Mouse (Mus musculus) neural tube, embryonic 13.5 days (tissue): ENCODE measurements around the gene Dgkz. TPM values are rescaled to one million over a fixed set of nuclear protein-coding genes. Genes with fewer than 3 reads are reported as not detected.
A peak's percentile ranks its signal among the peaks of the same experiment; 100 is the strongest.

Experiments used
- ATAC-seq: fragments of 200-750 bp; cut with Nextera tagmentation; 2 replicates; pipeline ENCODE4 v1.8.0; 2017; ENCODE audit warnings: low read depth, mild to moderate bottlenecking, moderate TSS enrichment, moderate library complexity
- H3K27ac ChIP-seq: fragments of 300-500 bp; sonication (generic); replicated peaks from 2 replicates; pipeline ENCODE4 v1.5.1; 2015; ENCODE audit warnings: moderate library complexity, mild to moderate bottlenecking, inconsistent platforms
- H3K27me3 ChIP-seq: fragments of 300-500 bp; sonication (generic); 2 replicates; pipeline ENCODE4 v1.6.1; 2015; ENCODE audit warnings: mild to moderate bottlenecking, inconsistent platforms
- H3K36me3 ChIP-seq: fragments of 300-500 bp; sonication (generic); 2 replicates; pipeline ENCODE4 v1.6.1; 2015; ENCODE audit warnings: mild to moderate bottlenecking, inconsistent platforms
- H3K4me1 ChIP-seq: fragments of 300-500 bp; sonication (generic); replicated peaks from 2 replicates; pipeline ENCODE4 v1.6.1; 2015; ENCODE audit warnings: inconsistent platforms
- H3K4me2 ChIP-seq: fragments of 300-500 bp; sonication (generic); 2 replicates; pipeline ENCODE4 v1.6.1; 2015; ENCODE audit warnings: inconsistent platforms, mild to moderate bottlenecking, moderate library complexity
- H3K4me3 ChIP-seq: fragments of 300-500 bp; sonication (generic); 2 replicates; pipeline ENCODE4 v1.5.1; 2015; ENCODE audit warnings: mild to moderate bottlenecking, inconsistent platforms
- H3K9ac ChIP-seq: fragments of 300-500 bp; sonication (generic); 2 replicates; pipeline ENCODE4 v1.6.1; 2015; ENCODE audit warnings: moderate library complexity, mild to moderate bottlenecking, inconsistent platforms
- H3K9me3 ChIP-seq: fragments of 300-500 bp; sonication (generic); 2 replicates; pipeline ENCODE4 v1.6.1; 2016; ENCODE audit warnings: inconsistent platforms
- WGBS: fragments of 180-500 bp; shearing (Covaris S2); methylation state at CpG from one replicate; pipeline ENCODE4 v1.1.7; 2015; 5-methylcytosine and 5-hydroxymethylcytosine counted together
- polyA plus RNA-seq: library from polyadenylated mRNA; unstranded; fragments of >200 nt; fragmentation: Nextera tagmentation; extraction: Ambion mirVana; gene quantifications from 2 replicates; pipeline ENCODE4 v1.2.1, GENCODE M21; 2015

Gene Dgkz
- polyA plus RNA-seq, 1 experiment from 2014 or later = 38.8 TPM

DNA sequence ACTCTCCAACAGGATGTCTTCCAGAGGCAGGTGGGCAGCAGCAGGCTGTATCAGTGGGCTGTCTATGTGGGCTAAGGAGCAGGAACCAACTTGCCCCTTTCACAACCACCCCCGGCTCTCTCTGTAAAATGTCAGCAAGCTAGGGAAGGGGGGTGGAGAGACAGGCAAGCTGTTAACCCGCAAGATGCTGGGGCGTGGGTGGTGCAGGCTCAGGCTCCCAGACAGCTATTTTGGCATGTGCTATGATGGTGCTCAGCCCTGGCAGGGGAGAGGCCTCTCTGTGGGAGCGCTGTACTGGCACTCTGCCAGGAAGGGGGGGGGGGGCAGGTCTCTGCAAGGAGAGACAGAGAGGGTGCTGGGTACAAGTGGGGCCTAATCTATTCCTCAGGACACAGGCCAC lies 18.6 kb downstream of the Dgkz start:
- Histone ChIP-seq H3K27ac (peak overlapping the region; percentile 49; the same call in 1 of the 2 replicates), H3K4me2 (no peak overlapping the region), H3K4me1 (peaks cover 70% of the 10 kb centered on the region), H3K36me3 (no peaks in the 10 kb centered on the region), H3K9ac (no peak overlapping the region; the same call in 1 of the 2 replicates), H3K4me3 (no peak overlapping the region), H3K27me3 (no peaks in the 10 kb centered on the region), H3K9me3 (no peaks in the 10 kb centered on the region)
- WGBS = 35% methylated on average over 4 of the region's 4 CpGs
- peak; percentile 64 for ATAC-seq

DNA sequence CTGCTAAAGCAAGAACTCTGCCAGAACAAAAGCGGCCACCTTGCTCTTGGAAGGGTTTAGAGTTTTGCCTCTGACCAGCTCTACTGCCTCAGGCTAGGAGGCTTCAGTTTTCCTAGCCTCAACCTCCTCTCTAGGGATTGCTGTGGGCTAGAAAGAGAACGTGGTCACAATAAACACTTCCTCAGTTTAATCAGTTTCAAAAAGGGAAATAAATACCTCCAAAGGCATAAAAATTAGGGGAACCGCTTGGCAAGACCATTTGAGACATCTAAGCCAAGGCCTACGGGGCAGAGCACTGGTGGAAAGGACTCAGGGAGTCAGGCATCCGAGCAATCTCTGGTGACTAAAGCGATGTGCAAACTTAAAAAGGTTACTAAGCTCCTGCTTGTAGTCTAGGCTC lies 19.8 kb downstream of the Dgkz start:
- H3K9me3 ChIP-seq = no peaks in the 10 kb centered on the region
- H3K4me3 ChIP-seq = no peak overlapping the region
- no peak overlapping the region for H3K9ac ChIP-seq
- no peaks in the 10 kb centered on the region for H3K27me3 ChIP-seq
- 91% methylated on average over 6 of the region's 6 CpGs for whole genome bisulfite sequencing
- no peaks in the 10 kb centered on the region for H3K36me3 ChIP-seq
- no peak overlapping the region for H3K27ac ChIP-seq
- no peak for ATAC-seq
- H3K4me2 ChIP-seq = no peak overlapping the region
- peaks cover 59% of the 10 kb centered on the region for H3K4me1 ChIP-seq

DNA sequence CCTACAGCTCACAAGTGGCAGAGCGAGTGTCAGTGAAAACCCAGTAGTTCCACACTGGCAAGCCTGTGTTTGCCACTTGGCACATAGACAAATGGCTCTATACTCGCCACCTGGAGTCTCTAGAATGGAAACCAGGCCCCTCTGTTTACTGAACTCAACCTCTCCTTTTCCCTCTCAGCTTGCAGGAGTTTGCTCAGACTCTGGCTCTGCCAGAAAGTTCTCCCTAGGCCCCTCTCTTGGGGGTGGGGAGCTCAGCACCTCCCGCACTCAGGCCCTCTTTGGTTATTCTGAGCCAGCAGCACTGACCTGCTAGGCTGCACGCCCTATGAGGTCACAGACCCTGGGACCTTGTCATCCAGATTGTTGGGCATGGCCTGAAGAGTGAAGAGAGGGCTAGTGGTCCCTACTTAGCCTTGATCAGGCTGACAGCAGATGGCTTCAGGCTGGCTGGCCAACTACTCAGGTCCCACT lies 20.5 kb downstream of the Dgkz start:
- Histone ChIP-seq H3K36me3 (no peaks in the 10 kb centered on the region), H3K27me3 (no peaks in the 10 kb centered on the region), H3K4me2 (no peak overlapping the region), H3K4me3 (no peak overlapping the region), H3K4me1 (peaks cover 61% of the 10 kb centered on the region), H3K9ac (no peak overlapping the region), H3K9me3 (no peaks in the 10 kb centered on the region), H3K27ac (no peak overlapping the region)
- whole genome bisulfite sequencing = 81% methylated on average over 4 of the region's 4 CpGs
- ATAC-seq = no peak

DNA sequence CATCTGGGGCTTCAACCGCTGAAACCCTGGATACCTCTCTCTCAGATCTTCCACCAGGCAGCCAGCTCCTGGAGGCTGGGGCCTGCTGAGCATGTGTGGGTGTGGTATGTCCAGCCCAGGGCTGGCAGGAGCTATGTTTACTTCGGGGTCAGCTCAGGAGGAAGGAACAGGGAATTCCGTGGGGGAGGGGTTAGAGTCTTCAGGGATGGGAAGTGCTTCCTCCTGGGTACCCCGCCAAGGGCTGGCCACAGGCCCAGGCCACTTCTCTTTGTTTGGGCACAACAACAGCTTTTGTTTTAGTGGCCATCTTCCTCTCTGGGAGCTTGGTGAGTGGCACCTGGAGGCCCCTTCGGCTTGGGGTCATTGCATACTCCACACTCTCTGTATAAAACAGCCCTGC lies 21.8 kb downstream of the Dgkz start:
- H3K9me3 ChIP-seq = no peaks in the 10 kb centered on the region
- H3K36me3 ChIP-seq = no peaks in the 10 kb centered on the region
- H3K27ac ChIP-seq = peak overlapping the region; percentile 28
- ATAC-seq = no peak
- H3K4me3 ChIP-seq = no peak overlapping the region
- peaks cover 61% of the 10 kb centered on the region for H3K4me1 ChIP-seq
- WGBS = 22% methylated on average over 5 of the region's 5 CpGs
- H3K9ac ChIP-seq = no peak overlapping the region
- H3K27me3 ChIP-seq = no peaks in the 10 kb centered on the region
- no peak overlapping the region for H3K4me2 ChIP-seq

DNA sequence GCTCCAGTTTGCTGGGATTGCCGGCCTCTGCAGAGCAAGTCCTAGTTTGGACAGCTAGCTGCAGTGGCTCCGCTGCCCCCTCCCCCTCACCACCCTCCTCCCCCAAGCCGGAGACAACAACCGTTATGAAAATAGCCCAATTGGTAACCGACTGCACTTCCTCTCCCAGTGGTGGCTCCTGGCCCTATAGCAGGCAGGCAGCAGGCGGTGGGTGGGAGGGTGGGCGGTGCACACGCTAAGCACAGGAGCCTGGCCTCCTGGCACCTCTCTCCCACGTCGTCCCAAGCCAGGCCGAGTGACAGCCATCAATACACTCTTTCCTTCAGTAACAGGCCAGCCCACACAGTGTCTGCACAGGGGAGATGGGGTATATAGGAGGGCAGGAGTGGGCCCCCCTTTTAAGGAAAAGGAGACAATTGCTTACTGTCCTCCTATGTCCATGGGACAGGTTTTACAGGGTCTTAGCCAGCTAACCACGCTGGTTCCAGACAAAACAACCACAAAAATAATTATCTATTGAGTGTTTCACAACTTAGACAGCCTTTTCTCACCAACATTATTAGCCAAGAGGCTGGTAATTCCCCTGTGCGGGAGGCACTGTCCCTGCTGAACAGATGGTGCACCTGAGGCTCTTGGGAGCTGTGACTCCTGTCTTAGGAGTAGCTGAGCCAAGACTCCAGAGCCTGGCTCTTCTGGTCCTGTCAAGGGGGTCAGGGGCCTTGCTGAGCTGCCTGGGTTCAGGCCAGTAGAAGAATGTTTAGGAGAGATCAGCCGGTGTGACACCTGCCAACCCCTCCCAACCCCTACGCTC lies 25.2 kb downstream of the Dgkz start:
- Histone ChIP-seq H3K36me3 (no peaks in the 10 kb centered on the region), H3K27me3 (no peaks in the 10 kb centered on the region), H3K4me3 (0 out of 2 replicates have a peak overlapping the region, but pooled peaks have one; percentile 6), H3K4me1 (peaks cover 73% of the 10 kb centered on the region), H3K9ac (peak overlapping the region; percentile 62), H3K27ac (peak overlapping the region; percentile 76), H3K9me3 (no peaks in the 10 kb centered on the region), H3K4me2 (peak overlapping the region; percentile 42)
- peak; percentile 41 for ATAC-seq
- WGBS = 12% methylated on average over 15 of the region's 15 CpGs

DNA sequence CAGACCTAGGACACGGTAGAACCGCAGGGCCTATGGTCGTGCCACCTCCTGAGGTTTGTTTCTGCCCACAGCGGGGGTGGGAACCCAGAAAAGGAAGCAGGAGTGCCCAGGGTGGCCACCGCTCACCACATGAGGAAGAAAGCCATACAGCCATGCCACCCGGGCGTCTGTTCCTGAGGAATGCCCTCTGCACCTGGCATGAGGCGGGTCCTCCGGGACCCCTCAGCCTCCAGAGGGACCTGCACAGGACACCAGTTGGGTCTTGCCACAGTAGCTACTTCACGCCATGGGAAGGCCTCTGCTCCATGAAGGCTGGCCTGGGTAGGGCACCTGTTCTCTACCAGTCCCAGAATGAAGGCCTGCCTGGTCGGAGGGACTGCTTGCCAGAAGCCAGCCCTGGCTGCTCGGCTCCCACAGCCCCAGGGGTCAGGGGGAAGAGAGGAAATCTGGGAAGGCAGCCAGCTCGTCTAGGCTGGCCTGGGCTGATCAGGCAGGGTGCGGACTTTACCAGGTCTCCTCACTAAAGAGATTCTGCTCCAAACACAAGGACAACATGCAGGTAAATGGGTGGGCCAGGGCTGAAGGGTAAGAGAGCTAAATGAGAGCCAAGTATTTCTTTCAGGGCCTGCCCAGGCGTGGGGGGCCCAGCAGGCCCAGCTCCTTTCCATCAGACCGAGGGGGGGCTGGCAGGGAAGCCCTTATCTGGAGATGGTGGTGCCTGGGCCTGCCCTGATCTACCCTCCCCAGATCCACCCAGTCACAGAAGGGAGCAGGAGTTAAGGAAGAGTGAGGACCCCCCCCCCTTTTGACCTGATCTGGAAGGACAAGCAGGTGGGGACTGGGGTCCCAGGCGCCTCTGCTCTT lies 26.0 kb downstream of the Dgkz start:
- 63% methylated on average over 17 of the region's 17 CpGs for WGBS
- Histone ChIP-seq H3K4me3 (0 out of 2 replicates have a peak overlapping the region, but pooled peaks have one; percentile 6), H3K27ac (peak overlapping the region; percentile 76), H3K9ac (peak overlapping the region; percentile 62), H3K36me3 (no peaks in the 10 kb centered on the region), H3K4me1 (peaks cover 71% of the 10 kb centered on the region), H3K27me3 (no peaks in the 10 kb centered on the region), H3K4me2 (peak overlapping the region; percentile 42), H3K9me3 (no peaks in the 10 kb centered on the region)
- ATAC-seq = peak; percentile 22; the same call in 1 of the 2 replicates

DNA sequence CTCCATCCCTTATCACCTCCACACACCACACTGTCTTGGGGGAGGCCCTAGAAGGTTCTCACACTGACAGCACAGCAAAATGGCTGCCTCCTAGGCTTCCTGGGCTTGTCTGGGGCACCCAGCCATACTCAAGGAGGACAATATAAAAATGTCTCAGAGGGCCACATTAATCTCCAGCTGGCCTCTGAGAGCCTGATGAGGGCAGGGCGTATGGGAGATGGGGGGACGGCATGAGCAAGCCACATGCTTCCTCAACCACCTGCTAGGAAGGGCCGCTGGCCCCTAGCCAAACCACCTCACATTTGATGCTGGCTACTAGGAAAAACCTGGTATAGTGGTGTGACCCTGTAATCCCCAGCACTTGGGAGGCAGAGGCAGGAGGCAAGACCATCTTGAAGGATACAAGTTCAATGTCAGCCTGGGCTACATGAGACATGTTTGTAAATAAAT lies 26.8 kb downstream of the Dgkz start:
- no peak overlapping the region for H3K4me2 ChIP-seq
- peaks cover 68% of the 10 kb centered on the region for H3K4me1 ChIP-seq

DNA sequence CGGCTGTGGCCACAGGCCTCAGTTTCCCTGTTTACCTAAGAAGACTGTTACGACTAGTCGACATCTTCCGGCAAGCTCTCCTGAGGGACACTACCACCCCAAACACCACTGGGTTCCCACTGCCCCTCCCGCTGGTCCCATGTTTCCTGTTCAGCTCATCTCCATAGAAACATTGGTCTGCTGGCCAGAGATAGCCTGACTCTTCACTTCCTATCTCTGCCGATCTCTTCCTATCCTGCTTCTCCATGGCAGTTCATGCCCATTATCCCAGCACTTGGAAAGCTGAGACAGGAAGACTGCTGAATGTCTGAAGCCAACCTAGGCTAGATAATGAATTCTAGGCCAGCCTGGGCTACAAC lies 27.5 kb downstream of the Dgkz start:
- Histone ChIP-seq H3K4me3 (no peak overlapping the region), H3K27me3 (no peaks in the 10 kb centered on the region), H3K27ac (peak overlapping the region; percentile 76), H3K9me3 (no peaks in the 10 kb centered on the region), H3K4me2 (no peak overlapping the region), H3K4me1 (peaks cover 62% of the 10 kb centered on the region), H3K36me3 (no peaks in the 10 kb centered on the region), H3K9ac (no peak overlapping the region)
- ATAC-seq = no peak
- WGBS = 75% methylated on average over 6 of the region's 6 CpGs

More for the DNA sequence above, 26.8 kb downstream of the Dgkz start:
- H3K36me3 ChIP-seq = no peaks in the 10 kb centered on the region
- H3K9me3 ChIP-seq = no peaks in the 10 kb centered on the region
- H3K27ac ChIP-seq = no peak overlapping the region
- H3K9ac ChIP-seq = no peak overlapping the region
- no peak for ATAC-seq
- H3K27me3 ChIP-seq = no peaks in the 10 kb centered on the region
- WGBS = 62% methylated on average over 3 of the region's 3 CpGs
- no peak overlapping the region for H3K4me3 ChIP-seq

DNA sequence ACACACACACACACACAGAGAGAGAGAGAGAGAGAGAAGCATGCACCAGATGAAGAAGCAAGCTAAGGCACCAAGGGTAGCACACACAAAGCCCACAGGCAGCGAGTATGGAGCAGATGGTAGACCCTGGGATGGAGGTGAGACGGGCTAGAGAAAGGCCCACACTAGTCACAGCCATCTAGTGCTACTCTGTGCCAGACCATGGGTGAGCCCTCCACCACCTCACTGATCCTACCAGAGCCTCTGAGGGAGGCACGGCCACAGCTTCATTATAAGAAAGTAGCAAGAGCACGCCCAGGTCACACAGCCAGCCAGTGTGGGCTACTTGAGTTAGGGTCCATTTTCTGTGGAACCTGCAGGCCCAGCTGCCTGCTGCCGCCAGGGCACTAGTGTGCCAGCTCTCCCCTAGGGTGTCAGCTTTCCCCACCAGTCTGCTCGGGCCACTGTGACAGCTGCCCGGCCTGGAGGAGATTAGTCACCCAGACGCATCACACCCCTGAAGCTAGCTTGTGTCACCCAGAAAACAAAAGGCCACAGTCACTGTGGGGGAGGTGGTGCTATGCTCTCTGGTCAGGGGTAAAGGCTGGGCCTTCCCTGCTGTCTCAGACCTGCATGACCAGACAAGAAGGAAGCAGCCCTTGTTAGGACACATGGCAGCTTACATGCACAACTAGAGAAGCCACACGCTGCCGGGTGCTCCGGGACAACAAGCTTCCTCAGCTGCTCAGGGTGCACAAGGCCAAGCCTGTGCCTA lies 28.1 kb downstream of the Dgkz start:
- Histone ChIP-seq H3K4me1 (peaks cover 62% of the 10 kb centered on the region), H3K4me3 (no peak overlapping the region), H3K27ac (peak overlapping the region; percentile 76), H3K9me3 (no peaks in the 10 kb centered on the region), H3K27me3 (no peaks in the 10 kb centered on the region), H3K9ac (0 out of 2 replicates have a peak overlapping the region, but pooled peaks have one; percentile 38), H3K4me2 (no peak overlapping the region), H3K36me3 (no peaks in the 10 kb centered on the region)
- WGBS = 49% methylated on average over 11 of the region's 11 CpGs
- ATAC-seq = no peak

DNA sequence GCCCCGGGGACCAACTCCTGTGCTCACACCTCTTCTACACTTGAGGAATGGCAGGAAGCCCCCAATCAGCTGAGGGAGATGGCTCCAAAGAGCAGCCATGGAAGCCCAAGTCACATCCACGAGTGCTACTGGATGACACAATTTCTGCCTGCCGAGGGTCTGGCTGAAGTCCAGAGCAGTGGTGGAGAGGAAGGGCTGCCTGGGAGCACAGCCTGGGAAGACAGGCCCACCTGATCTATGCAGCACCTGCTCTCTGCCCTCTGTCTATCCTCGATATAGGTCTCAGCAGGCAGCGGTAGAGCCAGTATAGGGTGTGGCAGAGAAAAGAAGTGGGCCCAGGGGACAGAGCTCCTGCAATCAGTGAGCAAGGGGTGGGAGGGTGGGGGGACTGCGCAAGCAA lies 28.8 kb downstream of the Dgkz start:
- H3K27ac ChIP-seq = peak overlapping the region; percentile 76; the same call in 1 of the 2 replicates
- H3K4me3 ChIP-seq = no peak overlapping the region
- no peaks in the 10 kb centered on the region for H3K36me3 ChIP-seq
- no peaks in the 10 kb centered on the region for H3K9me3 ChIP-seq
- WGBS = 48% methylated on average over 6 of the region's 6 CpGs
- H3K4me2 ChIP-seq = no peak overlapping the region
- 0 out of 2 replicates have a peak overlapping the region, but pooled peaks have one; percentile 38 for H3K9ac ChIP-seq
- H3K27me3 ChIP-seq = no peaks in the 10 kb centered on the region
- ATAC-seq = no peak
- H3K4me1 ChIP-seq = peaks cover 62% of the 10 kb centered on the region

DNA sequence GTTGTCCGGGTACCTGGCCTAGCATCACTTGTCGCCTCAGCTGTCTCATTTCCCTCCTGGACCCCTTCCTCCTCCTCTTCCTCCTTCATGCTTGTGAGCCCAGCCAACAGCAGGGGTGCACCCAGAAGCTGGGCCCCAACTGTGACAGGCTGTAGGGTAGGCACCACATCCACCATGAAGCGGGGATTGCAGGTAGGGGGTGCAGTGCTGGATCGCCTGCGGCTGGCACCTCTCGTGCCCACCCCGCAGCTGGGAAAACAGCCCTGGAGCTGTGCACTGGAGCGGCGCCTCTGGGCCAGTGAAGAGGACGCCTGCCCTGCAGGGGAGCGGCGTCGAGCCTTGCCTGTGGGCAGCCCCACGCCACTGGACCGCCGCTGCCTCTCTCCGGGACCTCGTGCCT lies 30.2 kb downstream of the Dgkz start, which contains the start of gene Gm9821:
Gene Gm9821 (plus strand): TSS at position 221 of the 400 bp plus-strand sequence.
- ATAC-seq = no peak
- Histone ChIP-seq H3K27ac (peak within 1 kb of the TSS; percentile 76; the same call in 1 of the 2 replicates), H3K9me3 (no peaks in the 10 kb centered on the region), H3K9ac (peak within 1 kb of the TSS; percentile 49), H3K4me3 (no peak within 1 kb of the TSS), H3K4me1 (peaks cover 58% of the 10 kb centered on the region), H3K27me3 (no peaks in the 10 kb centered on the region), H3K36me3 (peaks cover 4% of the 10 kb centered on the region; the same call in 1 of the 2 replicates), H3K4me2 (no peak within 1 kb of the TSS)
- 85% methylated on average over 18 of the region's 18 CpGs for WGBS
